Mouse (Mus musculus): Measurements from ENCODE around the gene Nolc1.

- TF ChIP-seq CTCF (IDR thresholded peaks at IDR 0.05; ENCODE audit: low read depth, low read length) (no peak), GATA2 (IDR thresholded peaks at IDR 0.05; ENCODE audit: borderline replicate concordance, low read depth, low read length) (no peak)
Measured at GRCm38 (mm10) chr19:46050462-46050861, 25.2 kb upstream of the Nolc1 start.
